Mouse (Mus musculus): ENCODE data around the gene Zap70. TPM values are rescaled to one million over a fixed set of nuclear protein-coding genes. Genes with fewer than 3 reads are reported as not detected.

Gene Zap70
- total RNA-seq, 1 experiment, result 2.5 TPM

- Histone ChIP-seq H3K9me3 (ENCODE audit: control insufficient read depth, insufficient read depth, low read depth, low read length) (no peaks in the 10 kb centered on the region), H3K4me3 (ENCODE audit: insufficient read depth in 1 of 2, low read depth in 1 of 2, low read length in 2 of 2, poor library complexity in 1 of 2, severe bottlenecking in 1 of 2) (no peak overlapping the region), H3K4me1 (ENCODE audit: control insufficient read depth in 2 of 2, insufficient read depth in 2 of 2, low read length in 2 of 2, poor library complexity in 1 of 2) (peaks cover 9 to 17% of the 10 kb centered on the region in 2 experiments), H3K36me3 (ENCODE audit: control insufficient read depth, insufficient read depth, low read length, poor library complexity, severe bottlenecking) (peaks cover 70% of the 10 kb centered on the region), H3K27ac (ENCODE audit: insufficient read depth, low read depth, low read length, poor library complexity, severe bottlenecking) (peak overlapping the region; percentile 63), H3K9ac (ENCODE audit: insufficient read depth, low read depth, low read length, poor library complexity, severe bottlenecking) (no peak overlapping the region; the same call in 1 of the 2 replicates)
- in situ Hi-C loops (cut with MboI; ENCODE audit: low sequenced_read_pairs in 2 of 2, unreplicated experiment in 2 of 2), result no loop called here
- TF ChIP-seq ZC3H11A (IDR thresholded peaks at IDR 0.05; ENCODE audit: borderline replicate concordance, low read depth, low read length) (no peak), MAFK (IDR thresholded peaks at IDR 0.05; ENCODE audit: insufficient read depth, low read depth, low read length) (no peak), ZNF384 (IDR thresholded peaks at IDR 0.05; ENCODE audit: low read depth, low read length) (no peak), HCFC1 (IDR thresholded peaks at IDR 0.05; ENCODE audit: borderline replicate concordance, insufficient read depth, low read length) (no peak), CHD2 (IDR thresholded peaks at IDR 0.05; ENCODE audit: low read depth, low read length) (no peak)
- DNase-seq (ENCODE audit: low read depth, low spot score), result no peak
These were observed 43.2 kb downstream of the Zap70 start for GRCm38 (mm10) chr1:36804833-36805232.

GRCm38 (mm10) chr1:36806181-36806905, 44.7 kb downstream of the Zap70 start:
- TF ChIP-seq HCFC1 (IDR thresholded peaks at IDR 0.05; ENCODE audit: borderline replicate concordance, insufficient read depth, low read length), result no peak
- TF ChIP-seq ZC3H11A (IDR thresholded peaks at IDR 0.05; ENCODE audit: borderline replicate concordance, low read depth, low read length), result no peak
- TF ChIP-seq CHD2 (IDR thresholded peaks at IDR 0.05; ENCODE audit: low read depth, low read length), result no peak
- no peak for TF ChIP-seq ZNF384 (IDR thresholded peaks at IDR 0.05; ENCODE audit: low read depth, low read length)
- TF ChIP-seq MAFK (IDR thresholded peaks at IDR 0.05; ENCODE audit: insufficient read depth, low read depth, low read length), result no peak
- Histone ChIP-seq H3K4me3 (ENCODE audit: insufficient read depth in 1 of 2, low read depth in 1 of 2, low read length in 2 of 2, poor library complexity in 1 of 2, severe bottlenecking in 1 of 2) (no peak overlapping the region), H3K36me3 (ENCODE audit: control insufficient read depth, insufficient read depth, low read length, poor library complexity, severe bottlenecking) (peaks cover 74% of the 10 kb centered on the region), H3K27ac (ENCODE audit: insufficient read depth, low read depth, low read length, poor library complexity, severe bottlenecking) (no peak overlapping the region), H3K9ac (ENCODE audit: insufficient read depth, low read depth, low read length, poor library complexity, severe bottlenecking) (no peak overlapping the region), H3K4me1 (ENCODE audit: control insufficient read depth in 2 of 2, insufficient read depth in 2 of 2, low read length in 2 of 2, poor library complexity in 1 of 2) (peaks cover 9 to 17% of the 10 kb centered on the region in 2 experiments), H3K9me3 (ENCODE audit: control insufficient read depth, insufficient read depth, low read depth, low read length) (no peaks in the 10 kb centered on the region)
- in situ Hi-C loops (cut with MboI; ENCODE audit: low sequenced_read_pairs in 2 of 2, unreplicated experiment in 2 of 2), result no loop called here
- DNase-seq (ENCODE audit: low read depth, low spot score), result no peak

GRCm38 (mm10) chr1:36807086-36807485, 45.5 kb downstream of the Zap70 start:
- no peak overlapping the region for H3K9ac ChIP-seq (ENCODE audit: insufficient read depth, low read depth, low read length, poor library complexity, severe bottlenecking)
- no peak for DNase-seq (ENCODE audit: low read depth, low spot score)
- in situ Hi-C loops (cut with MboI; ENCODE audit: low sequenced_read_pairs in 2 of 2, unreplicated experiment in 2 of 2), result no loop called here
- no peak overlapping the region for H3K4me3 ChIP-seq (ENCODE audit: insufficient read depth in 1 of 2, low read depth in 1 of 2, low read length in 2 of 2, poor library complexity in 1 of 2, severe bottlenecking in 1 of 2)
- H3K36me3 ChIP-seq (ENCODE audit: control insufficient read depth, insufficient read depth, low read length, poor library complexity, severe bottlenecking), result peaks cover 74% of the 10 kb centered on the region
- TF ChIP-seq ZNF384 (IDR thresholded peaks at IDR 0.05; ENCODE audit: low read depth, low read length) (no peak), CHD2 (IDR thresholded peaks at IDR 0.05; ENCODE audit: low read depth, low read length) (no peak), HCFC1 (IDR thresholded peaks at IDR 0.05; ENCODE audit: borderline replicate concordance, insufficient read depth, low read length) (no peak), ZC3H11A (IDR thresholded peaks at IDR 0.05; ENCODE audit: borderline replicate concordance, low read depth, low read length) (no peak), MAFK (IDR thresholded peaks at IDR 0.05; ENCODE audit: insufficient read depth, low read depth, low read length) (no peak)
- H3K27ac ChIP-seq (ENCODE audit: insufficient read depth, low read depth, low read length, poor library complexity, severe bottlenecking), result no peak overlapping the region
- H3K4me1 ChIP-seq (ENCODE audit: control insufficient read depth in 2 of 2, insufficient read depth in 2 of 2, low read length in 2 of 2, poor library complexity in 1 of 2), result peaks cover 9 to 17% of the 10 kb centered on the region in 2 experiments
- no peaks in the 10 kb centered on the region for H3K9me3 ChIP-seq (ENCODE audit: control insufficient read depth, insufficient read depth, low read depth, low read length)

GRCm38 (mm10) chr1:36807782-36808565, 46.4 kb downstream of the Zap70 start:
- Histone ChIP-seq H3K27ac (ENCODE audit: insufficient read depth, low read depth, low read length, poor library complexity, severe bottlenecking) (no peak overlapping the region), H3K9ac (ENCODE audit: insufficient read depth, low read depth, low read length, poor library complexity, severe bottlenecking) (no peak overlapping the region), H3K36me3 (ENCODE audit: control insufficient read depth, insufficient read depth, low read length, poor library complexity, severe bottlenecking) (peaks cover 76% of the 10 kb centered on the region), H3K4me3 (ENCODE audit: insufficient read depth in 1 of 2, low read depth in 1 of 2, low read length in 2 of 2, poor library complexity in 1 of 2, severe bottlenecking in 1 of 2) (no peak overlapping the region), H3K9me3 (ENCODE audit: control insufficient read depth, insufficient read depth, low read depth, low read length) (no peaks in the 10 kb centered on the region), H3K4me1 (ENCODE audit: control insufficient read depth in 2 of 2, insufficient read depth in 2 of 2, low read length in 2 of 2, poor library complexity in 1 of 2) (peaks cover 9 to 17% of the 10 kb centered on the region in 2 experiments)
- TF ChIP-seq CHD2 (IDR thresholded peaks at IDR 0.05; ENCODE audit: low read depth, low read length) (no peak), MAFK (IDR thresholded peaks at IDR 0.05; ENCODE audit: insufficient read depth, low read depth, low read length) (no peak), HCFC1 (IDR thresholded peaks at IDR 0.05; ENCODE audit: borderline replicate concordance, insufficient read depth, low read length) (no peak), ZNF384 (IDR thresholded peaks at IDR 0.05; ENCODE audit: low read depth, low read length) (no peak), ZC3H11A (IDR thresholded peaks at IDR 0.05; ENCODE audit: borderline replicate concordance, low read depth, low read length) (no peak)
- in situ Hi-C loops (cut with MboI; ENCODE audit: low sequenced_read_pairs in 2 of 2, unreplicated experiment in 2 of 2), result no loop called here
- no peak for DNase-seq (ENCODE audit: low read depth, low spot score)

Data from ES-E14 (cell line).